Mouse (Mus musculus) liver, embryonic 13.5 days (tissue): ENCODE measurements around the gene Oma1. TPM values are rescaled to one million over a fixed set of nuclear protein-coding genes. Genes with fewer than 3 reads are reported as not detected.

Experiments used
- ATAC-seq: fragments of 200-750 bp; cut with Nextera tagmentation; 2 replicates; pipeline ENCODE4 v1.8.0; 2017; ENCODE audit warnings: low read depth, mild to moderate bottlenecking, moderate number of reproducible peaks, moderate library complexity
- DNase-seq: peaks from one replicate; pipeline ENCODE4 v3.0.0; 2022
- H3K27ac ChIP-seq: fragments of 300-500 bp; sonication (generic); 2 replicates; pipeline ENCODE4 v1.5.1; 2015; ENCODE audit warnings: moderate library complexity, mild to moderate bottlenecking, inconsistent platforms
- H3K27me3 ChIP-seq: fragments of 300-500 bp; sonication (generic); 2 replicates; pipeline ENCODE4 v1.6.1; 2015; ENCODE audit warnings: mild to moderate bottlenecking, inconsistent platforms
- H3K36me3 ChIP-seq: fragments of 300-500 bp; sonication (generic); 2 replicates; pipeline ENCODE4 v1.6.1; 2015; ENCODE audit warnings: mild to moderate bottlenecking, inconsistent platforms
- H3K4me1 ChIP-seq: fragments of 300-500 bp; sonication (generic); replicated peaks from 2 replicates; pipeline ENCODE4 v1.6.1; 2015; ENCODE audit warnings: inconsistent platforms
- H3K4me2 ChIP-seq: fragments of 300-500 bp; sonication (generic); 2 replicates; pipeline ENCODE4 v1.6.1; 2015; ENCODE audit warnings: inconsistent platforms, mild to moderate bottlenecking, moderate library complexity
- H3K4me3 ChIP-seq: fragments of 300-500 bp; sonication (generic); replicated peaks from 2 replicates; pipeline ENCODE4 v1.5.1; 2015; ENCODE audit warnings: mild to moderate bottlenecking, inconsistent platforms
- H3K9ac ChIP-seq: fragments of 300-500 bp; sonication (generic); 2 replicates; pipeline ENCODE4 v1.6.1; 2015; ENCODE audit warnings: mild to moderate bottlenecking, inconsistent platforms
- H3K9me3 ChIP-seq: fragments of 300-500 bp; sonication (generic); replicated peaks from 2 replicates; pipeline ENCODE4 v1.6.1; 2016; ENCODE audit warnings: inconsistent platforms
- WGBS: fragments of 180-500 bp; shearing (Covaris S2); methylation state at CpG from one replicate; pipeline ENCODE4 v1.1.7; 2015; ENCODE audit not compliant: insufficient replicate concordance; 5-methylcytosine and 5-hydroxymethylcytosine counted together
- polyA plus RNA-seq: library from polyadenylated mRNA; unstranded; fragments of >200 nt; fragmentation: Nextera tagmentation; extraction: Ambion mirVana; gene quantifications from 2 replicates; pipeline ENCODE4 v1.2.1, GENCODE M21; 2015

Oma1 gene
- polyA plus RNA-seq = 15.6 and 16.8 TPM in 2 replicates

GRCm38 (mm10) chr4:103313587-103314525 lies at the start of gene Oma1:
TSS of gene Oma1 (plus strand) at chr4:103313812.
- Histone ChIP-seq H3K4me1 (peaks cover 8% of the 10 kb centered on the region), H3K4me2 (peak within 1 kb of the TSS; percentile 85), H3K27ac (peak within 1 kb of the TSS; percentile 88), H3K9ac (peak within 1 kb of the TSS; percentile 84), H3K36me3 (no peaks in the 10 kb centered on the region), H3K4me3 (peak within 1 kb of the TSS; percentile 72), H3K27me3 (no peaks in the 10 kb centered on the region), H3K9me3 (no peaks in the 10 kb centered on the region)
- WGBS = under 1% methylated on average over 61 of the region's 61 CpGs
- ATAC-seq (peak; percentile 99), DNase-seq (peak; percentile 97)

- Histone ChIP-seq H3K27ac (no peak overlapping the region), H3K9ac (no peak overlapping the region), H3K36me3 (no peaks in the 10 kb centered on the region), H3K9me3 (no peaks in the 10 kb centered on the region), H3K27me3 (no peaks in the 10 kb centered on the region), H3K4me2 (no peak overlapping the region), H3K4me1 (no peaks in the 10 kb centered on the region), H3K4me3 (no peak overlapping the region)
- DNase-seq = no peak
- 30% methylated on average over 8 of the region's 8 CpGs for WGBS
- no peak for ATAC-seq
These were observed 49.7 kb upstream of the Oma1 start for GRCm38 (mm10) chr4:103263812-103264396.

DNA sequence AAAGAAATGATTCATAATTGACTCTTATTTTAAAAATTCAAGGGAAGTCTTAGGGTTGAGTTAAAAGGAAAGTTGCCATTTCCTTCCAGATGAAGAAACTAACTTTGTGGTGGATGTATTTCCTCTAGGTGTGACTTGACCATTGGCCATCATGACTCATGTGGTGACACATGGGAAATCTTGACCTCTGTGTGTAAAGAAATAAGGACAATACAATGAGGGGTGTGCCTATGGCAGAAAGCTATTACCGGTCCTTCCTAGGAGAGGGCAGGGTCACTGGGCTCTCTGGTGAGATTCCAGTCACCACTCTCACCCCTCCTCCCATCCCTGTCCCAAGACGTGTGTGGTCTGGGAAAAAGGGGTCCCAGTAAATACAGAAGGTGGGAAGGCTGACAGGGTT lies 48.4 kb upstream of the Oma1 start:
- WGBS = 33% methylated on average over 2 of the region's 2 CpGs
- H3K4me2 ChIP-seq = no peak overlapping the region
- ATAC-seq = no peak

DNA sequence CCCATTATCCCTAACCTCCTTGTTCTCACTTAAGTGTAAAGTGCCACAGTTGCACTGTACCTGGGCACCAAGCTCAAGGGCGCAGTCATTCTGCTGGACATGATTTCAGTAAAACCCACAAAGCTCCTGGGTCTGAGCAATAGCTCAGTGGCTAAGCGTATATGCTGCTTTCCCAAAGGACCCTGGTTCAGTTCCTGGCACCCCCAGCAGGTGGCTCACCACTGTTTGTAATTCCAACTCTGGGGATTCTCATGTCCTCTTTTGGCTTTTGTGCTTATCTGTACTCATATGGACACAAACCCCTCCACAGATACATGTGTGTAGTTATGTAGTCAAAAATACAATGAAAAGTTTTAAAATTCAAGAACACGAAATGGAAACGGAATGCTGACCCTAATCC lies 44.3 kb upstream of the Oma1 start:
- WGBS = 58% methylated on average over 4 of the region's 4 CpGs
- H3K9me3 ChIP-seq = no peaks in the 10 kb centered on the region

More for the DNA sequence above, 48.4 kb upstream of the Oma1 start:
- Histone ChIP-seq H3K4me3 (no peak overlapping the region), H3K9ac (no peak overlapping the region), H3K27ac (no peak overlapping the region), H3K9me3 (no peaks in the 10 kb centered on the region), H3K4me1 (no peaks in the 10 kb centered on the region), H3K36me3 (no peaks in the 10 kb centered on the region), H3K27me3 (no peaks in the 10 kb centered on the region)
- DNase-seq = no peak

GRCm38 (mm10) chr4:103273021-103273420 lies 40.6 kb upstream of the Oma1 start:
- Histone ChIP-seq H3K4me1 (no peaks in the 10 kb centered on the region), H3K4me2 (no peak overlapping the region), H3K36me3 (no peaks in the 10 kb centered on the region), H3K9ac (no peak overlapping the region), H3K27ac (no peak overlapping the region), H3K27me3 (no peaks in the 10 kb centered on the region), H3K9me3 (no peaks in the 10 kb centered on the region), H3K4me3 (no peak overlapping the region)
- WGBS = 66% methylated on average over 7 of the region's 8 CpGs
- ATAC-seq = no peak
- no peak for DNase-seq

More for the DNA sequence above, 44.3 kb upstream of the Oma1 start:
- Histone ChIP-seq H3K4me3 (no peak overlapping the region), H3K36me3 (no peaks in the 10 kb centered on the region), H3K27me3 (no peaks in the 10 kb centered on the region), H3K4me2 (no peak overlapping the region), H3K9ac (no peak overlapping the region), H3K4me1 (no peaks in the 10 kb centered on the region), H3K27ac (no peak overlapping the region)
- DNase-seq (no peak), ATAC-seq (no peak)

GRCm38 (mm10) chr4:103288342-103288741 lies 25.3 kb upstream of the Oma1 start:
- Histone ChIP-seq H3K9me3 (no peaks in the 10 kb centered on the region), H3K4me2 (no peak overlapping the region), H3K4me1 (no peaks in the 10 kb centered on the region), H3K9ac (no peak overlapping the region), H3K27ac (no peak overlapping the region), H3K27me3 (no peaks in the 10 kb centered on the region), H3K36me3 (no peaks in the 10 kb centered on the region), H3K4me3 (no peak overlapping the region)
- WGBS = 57% methylated on average over 7 of the region's 7 CpGs
- ATAC-seq (no peak), DNase-seq (no peak)

- Histone ChIP-seq H3K4me2 (no peak within 1 kb of the TSS), H3K27me3 (no peaks in the 10 kb centered on the region), H3K27ac (no peak within 1 kb of the TSS), H3K9ac (no peak within 1 kb of the TSS), H3K36me3 (no peaks in the 10 kb centered on the region), H3K4me1 (no peaks in the 10 kb centered on the region), H3K9me3 (no peaks in the 10 kb centered on the region), H3K4me3 (no peak within 1 kb of the TSS)
- ATAC-seq (no peak), DNase-seq (no peak)
- 62% methylated on average over 2 of the region's 2 CpGs for WGBS
These were observed 22.8 kb upstream of the Oma1 start, which contains the start of gene 4921539E11Rik for GRCm38 (mm10) chr4:103290763-103291162. TSS of gene 4921539E11Rik (minus strand) at chr4:103290863.

DNA sequence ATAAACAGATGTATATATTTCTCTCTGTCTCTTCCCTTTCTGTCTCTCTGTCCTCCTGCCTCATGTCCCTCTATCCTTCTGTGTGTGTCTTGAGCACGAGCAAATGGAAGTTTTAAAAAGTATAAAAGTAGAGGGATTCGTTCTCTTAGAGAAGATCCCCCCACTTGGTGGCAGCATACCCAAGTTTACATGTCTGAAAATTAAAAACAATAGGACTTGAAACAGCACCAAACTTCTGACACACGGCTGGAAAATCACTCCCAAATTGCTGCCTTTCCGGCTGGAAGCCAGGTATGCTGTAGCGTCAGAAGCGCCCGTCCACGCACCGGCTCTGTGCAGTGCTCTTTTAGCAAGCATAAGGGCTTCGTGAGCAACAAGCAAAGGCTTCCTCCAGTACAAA lies 14.3 kb upstream of the Oma1 start:
- Histone ChIP-seq H3K9me3 (no peaks in the 10 kb centered on the region), H3K4me2 (no peak overlapping the region), H3K27ac (no peak overlapping the region), H3K36me3 (no peaks in the 10 kb centered on the region), H3K4me3 (no peak overlapping the region), H3K27me3 (no peaks in the 10 kb centered on the region), H3K4me1 (no peaks in the 10 kb centered on the region), H3K9ac (no peak overlapping the region)
- 73% methylated on average over 10 of the region's 10 CpGs for WGBS
- no peak for DNase-seq
- ATAC-seq = no peak

DNA sequence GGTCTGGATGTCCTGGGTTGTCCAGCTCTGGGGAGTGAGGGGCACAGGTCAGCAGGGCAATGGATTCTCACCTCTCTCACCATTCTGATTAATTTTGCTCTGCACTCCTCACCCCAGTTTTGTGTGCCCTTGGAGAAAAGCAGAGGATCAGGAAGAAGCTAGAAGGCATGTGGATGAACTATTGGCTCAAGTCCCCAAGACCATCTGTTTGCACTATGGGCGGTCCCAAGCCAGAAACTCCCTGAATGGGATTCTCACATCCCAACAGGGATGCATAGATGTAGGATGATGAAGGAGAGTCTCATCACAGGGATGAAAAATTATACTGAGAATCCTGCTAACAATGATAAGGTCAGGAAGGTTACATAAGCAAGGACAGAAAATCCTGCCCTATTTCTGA lies 9.8 kb upstream of the Oma1 start:
- 68% methylated on average over 1 of the region's 1 CpGs for WGBS
- Histone ChIP-seq H3K9me3 (no peaks in the 10 kb centered on the region), H3K36me3 (no peaks in the 10 kb centered on the region), H3K4me3 (no peak overlapping the region), H3K9ac (no peak overlapping the region), H3K4me1 (no peaks in the 10 kb centered on the region), H3K27ac (no peak overlapping the region), H3K27me3 (no peaks in the 10 kb centered on the region), H3K4me2 (no peak overlapping the region)
- ATAC-seq = no peak
- no peak for DNase-seq

GRCm38 (mm10) chr4:103314526-103314910 lies 906 bp downstream of the Oma1 start:
- Histone ChIP-seq H3K27me3 (no peaks in the 10 kb centered on the region), H3K4me2 (peak overlapping the region; percentile 85), H3K9me3 (no peaks in the 10 kb centered on the region), H3K9ac (peak overlapping the region; percentile 84), H3K36me3 (peaks cover 3% of the 10 kb centered on the region; the same call in 1 of the 2 replicates), H3K27ac (no peak overlapping the region), H3K4me1 (peaks cover 8% of the 10 kb centered on the region), H3K4me3 (peak overlapping the region; percentile 72)
- 66% methylated on average over 3 of the region's 3 CpGs for WGBS
- ATAC-seq (no peak), DNase-seq (no peak)

GRCm38 (mm10) chr4:103315861-103316260 lies 2.2 kb downstream of the Oma1 start:
- H3K27ac ChIP-seq = no peak overlapping the region
- peaks cover 8% of the 10 kb centered on the region for H3K4me1 ChIP-seq
- 72% methylated on average over 4 of the region's 4 CpGs for WGBS
- no peak overlapping the region for H3K4me3 ChIP-seq
- DNase-seq (no peak), ATAC-seq (no peak)
- H3K9me3 ChIP-seq = no peaks in the 10 kb centered on the region
- H3K4me2 ChIP-seq = no peak overlapping the region
- H3K27me3 ChIP-seq = no peaks in the 10 kb centered on the region
- no peak overlapping the region for H3K9ac ChIP-seq
- peaks cover 3% of the 10 kb centered on the region; the same call in 1 of the 2 replicates for H3K36me3 ChIP-seq
